Mouse (Mus musculus): ENCODE measurements around the gene Fam187b. TPM values are rescaled to one million over a fixed set of nuclear protein-coding genes. Genes with fewer than 3 reads are reported as not detected.

Gene Fam187b
- polyA plus RNA-seq, 1 experiment from 2014 or later: 8.0 TPM

DNA sequence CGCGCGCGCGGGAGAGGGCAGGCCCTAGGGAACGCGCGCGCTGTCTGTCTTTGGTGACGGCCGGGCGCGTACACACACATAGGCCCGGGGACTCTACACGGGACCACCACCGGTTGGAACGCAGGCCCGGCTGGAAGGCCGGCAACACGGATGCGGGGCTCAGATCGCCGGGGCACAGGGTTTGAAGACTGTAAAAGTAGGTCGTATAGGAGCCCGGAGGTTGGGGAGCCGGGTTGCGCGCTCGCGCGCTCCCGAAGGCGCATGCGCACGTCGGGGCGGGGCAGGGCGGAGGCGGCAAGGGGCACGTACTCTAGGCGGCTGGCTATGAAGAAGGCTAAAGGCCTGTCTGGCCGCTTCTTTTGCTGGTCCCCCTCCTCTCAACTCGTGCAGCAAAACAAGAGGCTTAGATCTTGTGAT lies 16.2 kb upstream of the Fam187b start:
- H3K9ac ChIP-seq (replicated peaks; ENCODE audit: low read length): peak overlapping the region; percentile 93
- H3K4me1 ChIP-seq (ENCODE audit: insufficient read depth, low read length): peaks cover 22% of the 10 kb centered on the region
- WGBS: under 1% methylated on average over 43 of the region's 43 CpGs
- H3K4me3 ChIP-seq (ENCODE audit: low read length): peak overlapping the region; percentile 74
- H3K4me2 ChIP-seq (replicated peaks; ENCODE audit: low read depth, low read length): peak overlapping the region; percentile 84
- peak; percentile 46 for ATAC-seq (ENCODE audit: low FRiP score, low TSS enrichment)
- H3K27ac ChIP-seq (ENCODE audit: low read length): peak overlapping the region; percentile 98
- H3K36me3 ChIP-seq (ENCODE audit: insufficient read depth, low read length): peaks cover 34% of the 10 kb centered on the region
- H3K27me3 ChIP-seq (ENCODE audit: insufficient read depth, low read length): no peaks in the 10 kb centered on the region
- no peaks in the 10 kb centered on the region for H3K9me3 ChIP-seq (ENCODE audit: low read length)

GRCm38 (mm10) chr7:30958109-30958865 lies 15.3 kb upstream of the Fam187b start:
- ATAC-seq (ENCODE audit: low FRiP score, low TSS enrichment): no peak
- H3K4me2 ChIP-seq (replicated peaks; ENCODE audit: low read depth, low read length): peak overlapping the region; percentile 84
- H3K9ac ChIP-seq (replicated peaks; ENCODE audit: low read length): peak overlapping the region; percentile 93
- 69% methylated on average over 28 of the region's 28 CpGs for WGBS
- peaks cover 22% of the 10 kb centered on the region for H3K4me1 ChIP-seq (ENCODE audit: insufficient read depth, low read length)
- peak overlapping the region; percentile 74 for H3K4me3 ChIP-seq (ENCODE audit: low read length)
- no peaks in the 10 kb centered on the region for H3K27me3 ChIP-seq (ENCODE audit: insufficient read depth, low read length)
- peak overlapping the region; percentile 98 for H3K27ac ChIP-seq (ENCODE audit: low read length)
- peaks cover 24% of the 10 kb centered on the region for H3K36me3 ChIP-seq (ENCODE audit: insufficient read depth, low read length)
- H3K9me3 ChIP-seq (ENCODE audit: low read length): no peaks in the 10 kb centered on the region

DNA sequence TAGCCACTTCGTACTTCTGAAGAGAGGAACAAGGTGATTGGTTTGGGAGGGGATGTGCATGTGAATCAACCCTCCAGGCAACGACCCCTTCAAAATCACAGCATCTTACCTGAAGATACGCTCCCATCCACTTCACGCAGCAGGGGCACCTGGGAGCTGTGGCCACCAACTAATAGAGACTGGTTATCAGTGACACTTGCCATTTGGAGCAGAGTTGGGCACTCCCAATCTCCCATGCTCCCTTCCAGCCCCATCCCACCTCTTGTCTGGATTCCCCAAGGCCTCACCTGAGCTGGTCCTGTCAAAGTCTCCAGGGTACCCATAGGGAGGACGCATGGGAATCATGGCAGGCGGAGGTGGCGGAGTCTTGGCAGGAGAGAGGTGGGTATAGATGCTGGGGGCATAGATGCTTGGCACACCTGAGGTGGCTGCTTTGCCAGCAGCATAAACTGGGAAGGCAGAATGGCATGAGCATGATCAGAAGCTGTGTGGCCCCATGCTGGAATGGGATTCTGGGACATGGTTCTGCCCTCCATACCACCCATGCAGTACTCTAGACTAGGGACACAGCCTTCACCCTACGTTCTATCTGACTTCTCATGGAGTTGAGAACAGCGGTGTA lies 14.6 kb upstream of the Fam187b start:
- Histone ChIP-seq H3K36me3 (ENCODE audit: insufficient read depth, low read length) (peaks cover 20% of the 10 kb centered on the region), H3K27me3 (ENCODE audit: insufficient read depth, low read length) (no peaks in the 10 kb centered on the region), H3K9me3 (ENCODE audit: low read length) (no peaks in the 10 kb centered on the region), H3K4me2 (replicated peaks; ENCODE audit: low read depth, low read length) (no peak overlapping the region), H3K9ac (replicated peaks; ENCODE audit: low read length) (no peak overlapping the region), H3K4me1 (ENCODE audit: insufficient read depth, low read length) (peaks cover 22% of the 10 kb centered on the region), H3K4me3 (ENCODE audit: low read length) (no peak overlapping the region), H3K27ac (ENCODE audit: low read length) (no peak overlapping the region)
- 99% methylated on average over 9 of the region's 9 CpGs for WGBS
- ATAC-seq (ENCODE audit: low FRiP score, low TSS enrichment): no peak

DNA sequence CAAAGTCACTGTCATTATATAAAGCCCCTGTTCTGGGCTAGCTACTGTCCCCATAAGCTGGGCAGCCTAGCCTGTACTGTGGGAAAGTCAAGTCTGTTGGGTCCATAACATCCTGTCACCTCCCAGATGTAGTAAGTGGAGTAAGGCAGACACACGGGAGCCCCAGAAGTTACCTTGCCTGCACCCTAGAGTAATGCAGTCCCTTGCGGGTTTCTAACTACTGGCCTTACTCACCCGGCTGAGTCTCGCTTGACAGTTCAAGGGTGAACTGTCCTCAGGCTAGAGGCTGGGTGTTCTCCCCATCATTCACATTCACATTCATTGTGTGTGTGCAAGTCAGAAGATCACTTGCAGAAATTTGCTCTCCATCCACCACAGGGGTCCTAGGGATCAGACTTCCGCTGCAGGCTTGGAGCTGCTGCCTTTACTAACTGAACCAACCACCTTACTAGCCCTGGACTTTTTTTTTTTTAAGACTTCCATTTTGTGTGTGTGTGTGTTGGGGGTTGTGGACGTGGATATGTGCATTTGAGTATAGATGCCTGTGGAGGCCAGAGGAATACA lies 13.7 kb upstream of the Fam187b start:
- Histone ChIP-seq H3K9me3 (ENCODE audit: low read length) (no peaks in the 10 kb centered on the region), H3K27me3 (ENCODE audit: insufficient read depth, low read length) (no peaks in the 10 kb centered on the region), H3K36me3 (ENCODE audit: insufficient read depth, low read length) (peaks cover 12% of the 10 kb centered on the region), H3K4me2 (replicated peaks; ENCODE audit: low read depth, low read length) (no peak overlapping the region), H3K9ac (replicated peaks; ENCODE audit: low read length) (no peak overlapping the region), H3K27ac (ENCODE audit: low read length) (no peak overlapping the region), H3K4me1 (ENCODE audit: insufficient read depth, low read length) (peaks cover 19% of the 10 kb centered on the region), H3K4me3 (ENCODE audit: low read length) (no peak overlapping the region)
- no peak for ATAC-seq (ENCODE audit: low FRiP score, low TSS enrichment)
- 88% methylated on average over 6 of the region's 6 CpGs for WGBS

GRCm38 (mm10) chr7:30962862-30963261 lies 10.7 kb upstream of the Fam187b start:
- 93% methylated on average over 5 of the region's 5 CpGs for WGBS
- no peak overlapping the region for H3K4me3 ChIP-seq (ENCODE audit: low read length)
- no peak overlapping the region for H3K9ac ChIP-seq (replicated peaks; ENCODE audit: low read length)

DNA sequence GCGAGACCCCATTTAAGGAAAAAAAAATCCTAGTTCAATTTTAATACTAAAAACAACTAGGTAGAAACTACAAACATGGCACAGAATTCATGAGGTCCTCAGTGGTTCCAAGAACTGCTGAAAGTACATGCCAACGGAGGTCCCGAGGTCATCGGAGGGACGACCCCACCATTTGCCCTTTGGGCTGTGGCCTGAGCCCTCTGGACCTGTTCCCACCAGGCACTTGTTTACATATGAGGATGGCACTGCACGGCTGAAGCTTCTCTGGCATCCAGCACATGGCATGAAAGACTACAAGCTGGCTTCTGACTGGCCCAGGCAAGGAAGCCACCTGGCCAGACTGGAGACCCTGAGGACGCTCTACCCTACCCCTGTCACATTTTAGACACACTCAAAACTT lies 9.2 kb upstream of the Fam187b start:
- Histone ChIP-seq H3K4me3 (ENCODE audit: low read length) (no peak overlapping the region), H3K4me1 (ENCODE audit: insufficient read depth, low read length) (no peaks in the 10 kb centered on the region), H3K9ac (replicated peaks; ENCODE audit: low read length) (no peak overlapping the region), H3K27ac (ENCODE audit: low read length) (no peak overlapping the region), H3K36me3 (ENCODE audit: insufficient read depth, low read length) (peaks cover 4% of the 10 kb centered on the region), H3K27me3 (ENCODE audit: insufficient read depth, low read length) (no peaks in the 10 kb centered on the region), H3K9me3 (ENCODE audit: low read length) (no peaks in the 10 kb centered on the region), H3K4me2 (replicated peaks; ENCODE audit: low read depth, low read length) (no peak overlapping the region)
- ATAC-seq (ENCODE audit: low FRiP score, low TSS enrichment): no peak
- 78% methylated on average over 7 of the region's 7 CpGs for WGBS

More at GRCm38 (mm10) chr7:30962862-30963261, 10.7 kb upstream of the Fam187b start:
- Histone ChIP-seq H3K27me3 (ENCODE audit: insufficient read depth, low read length) (no peaks in the 10 kb centered on the region), H3K4me2 (replicated peaks; ENCODE audit: low read depth, low read length) (no peak overlapping the region), H3K4me1 (ENCODE audit: insufficient read depth, low read length) (peaks cover 9% of the 10 kb centered on the region), H3K36me3 (ENCODE audit: insufficient read depth, low read length) (peaks cover 12% of the 10 kb centered on the region), H3K27ac (ENCODE audit: low read length) (no peak overlapping the region), H3K9me3 (ENCODE audit: low read length) (no peaks in the 10 kb centered on the region)
- no peak for ATAC-seq (ENCODE audit: low FRiP score, low TSS enrichment)

DNA sequence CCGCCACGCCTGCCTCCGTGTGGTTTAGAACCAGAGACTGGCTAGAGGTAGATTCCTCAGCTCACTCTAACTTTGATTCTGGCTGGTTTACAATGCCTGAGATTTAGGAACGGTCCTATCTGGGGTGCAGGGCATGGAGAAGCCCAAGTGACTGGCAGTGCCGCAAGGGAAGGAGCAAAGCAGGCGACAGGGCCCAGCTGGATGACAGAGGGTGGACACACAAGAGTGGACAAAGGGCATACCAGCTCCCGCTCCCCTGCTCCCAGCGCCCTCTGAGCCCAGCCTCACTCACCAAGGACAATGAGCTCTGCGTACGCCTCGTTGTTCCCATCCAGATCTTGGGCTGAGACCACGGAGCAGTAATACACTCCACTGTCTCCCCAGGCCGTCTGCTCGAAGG lies 7.9 kb upstream of the Fam187b start:
- ATAC-seq (ENCODE audit: low FRiP score, low TSS enrichment): no peak
- Histone ChIP-seq H3K36me3 (ENCODE audit: insufficient read depth, low read length) (peaks cover 3% of the 10 kb centered on the region; the same call in 1 of the 2 replicates), H3K27me3 (ENCODE audit: insufficient read depth, low read length) (no peaks in the 10 kb centered on the region), H3K9ac (replicated peaks; ENCODE audit: low read length) (no peak overlapping the region), H3K4me1 (ENCODE audit: insufficient read depth, low read length) (no peaks in the 10 kb centered on the region), H3K9me3 (ENCODE audit: low read length) (no peaks in the 10 kb centered on the region), H3K27ac (ENCODE audit: low read length) (no peak overlapping the region), H3K4me2 (replicated peaks; ENCODE audit: low read depth, low read length) (no peak overlapping the region), H3K4me3 (ENCODE audit: low read length) (no peak overlapping the region)
- 72% methylated on average over 14 of the region's 14 CpGs for WGBS

DNA sequence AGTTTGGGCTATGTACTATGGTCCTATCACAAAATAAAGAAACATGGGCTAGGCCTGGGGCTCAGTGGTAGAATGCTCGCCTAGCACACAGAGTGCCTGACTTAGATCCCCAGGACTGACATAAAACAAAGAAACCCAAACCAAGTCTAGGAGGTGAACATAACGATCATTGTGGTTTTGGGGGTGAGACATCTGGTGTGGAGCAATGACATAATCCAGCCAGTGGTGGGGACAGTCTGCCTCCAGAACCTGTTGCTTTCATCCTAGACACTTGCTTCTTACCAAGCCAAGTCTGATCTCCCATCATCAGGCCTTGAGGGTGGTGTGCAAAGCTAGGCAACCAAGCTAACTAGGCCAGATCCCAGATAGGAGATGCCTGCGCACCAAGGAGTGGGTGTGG lies 6.9 kb upstream of the Fam187b start:
- no peaks in the 10 kb centered on the region; the same call in 1 of the 2 replicates for H3K27me3 ChIP-seq (ENCODE audit: insufficient read depth, low read length)
- H3K9me3 ChIP-seq (ENCODE audit: low read length): no peaks in the 10 kb centered on the region
- H3K27ac ChIP-seq (ENCODE audit: low read length): no peak overlapping the region
- H3K9ac ChIP-seq (replicated peaks; ENCODE audit: low read length): no peak overlapping the region
- no peaks in the 10 kb centered on the region for H3K4me1 ChIP-seq (ENCODE audit: insufficient read depth, low read length)
- H3K4me3 ChIP-seq (ENCODE audit: low read length): no peak overlapping the region
- ATAC-seq (ENCODE audit: low FRiP score, low TSS enrichment): no peak
- WGBS: 78% methylated on average over 3 of the region's 3 CpGs
- peaks cover 3% of the 10 kb centered on the region; the same call in 1 of the 2 replicates for H3K36me3 ChIP-seq (ENCODE audit: insufficient read depth, low read length)
- no peak overlapping the region for H3K4me2 ChIP-seq (replicated peaks; ENCODE audit: low read depth, low read length)

- H3K9me3 ChIP-seq (ENCODE audit: low read length): no peaks in the 10 kb centered on the region
- peaks cover 3% of the 10 kb centered on the region; the same call in 1 of the 2 replicates for H3K36me3 ChIP-seq (ENCODE audit: insufficient read depth, low read length)
- H3K4me3 ChIP-seq (ENCODE audit: low read length): no peak overlapping the region
- 90% methylated on average over 8 of the region's 8 CpGs for WGBS
- peaks cover 9% of the 10 kb centered on the region for H3K4me1 ChIP-seq (ENCODE audit: insufficient read depth, low read length)
- no peak overlapping the region for H3K27ac ChIP-seq (ENCODE audit: low read length)
- H3K4me2 ChIP-seq (replicated peaks; ENCODE audit: low read depth, low read length): no peak overlapping the region
- no peak for ATAC-seq (ENCODE audit: low FRiP score, low TSS enrichment)
- H3K27me3 ChIP-seq (ENCODE audit: insufficient read depth, low read length): peaks cover 7% of the 10 kb centered on the region; the same call in 1 of the 2 replicates
- no peak overlapping the region for H3K9ac ChIP-seq (replicated peaks; ENCODE audit: low read length)
Observed at GRCm38 (mm10) chr7:30968611-30969010, 5.0 kb upstream of the Fam187b start.

- no peak overlapping the region for H3K27ac ChIP-seq (ENCODE audit: low read length)
- H3K4me2 ChIP-seq (replicated peaks; ENCODE audit: low read depth, low read length): no peak overlapping the region
- no peak overlapping the region for H3K9ac ChIP-seq (replicated peaks; ENCODE audit: low read length)
- WGBS: 83% methylated on average over 4 of the region's 4 CpGs
- H3K4me1 ChIP-seq (ENCODE audit: insufficient read depth, low read length): peaks cover 10% of the 10 kb centered on the region
- no peaks in the 10 kb centered on the region for H3K9me3 ChIP-seq (ENCODE audit: low read length)
- H3K4me3 ChIP-seq (ENCODE audit: low read length): no peak overlapping the region
- peaks cover 8% of the 10 kb centered on the region; the same call in 1 of the 2 replicates for H3K27me3 ChIP-seq (ENCODE audit: insufficient read depth, low read length)
- peaks cover 3% of the 10 kb centered on the region; the same call in 1 of the 2 replicates for H3K36me3 ChIP-seq (ENCODE audit: insufficient read depth, low read length)
- no peak for ATAC-seq (ENCODE audit: low FRiP score, low TSS enrichment)
Observed at GRCm38 (mm10) chr7:30969174-30969573, 4.4 kb upstream of the Fam187b start.
